Mouse (Mus musculus) c-Kit-positive CD71-positive TER-119-positive erythroid progenitor cells, embryonic 14.5 days (primary cell): ENCODE measurements around the gene Nfib.

Experiments
- DNase-seq: peaks from one replicate; pipeline ENCODE4 v3.0.0-alpha.2; 2013; ENCODE audit warnings: low spot score

Nfib gene

DNA sequence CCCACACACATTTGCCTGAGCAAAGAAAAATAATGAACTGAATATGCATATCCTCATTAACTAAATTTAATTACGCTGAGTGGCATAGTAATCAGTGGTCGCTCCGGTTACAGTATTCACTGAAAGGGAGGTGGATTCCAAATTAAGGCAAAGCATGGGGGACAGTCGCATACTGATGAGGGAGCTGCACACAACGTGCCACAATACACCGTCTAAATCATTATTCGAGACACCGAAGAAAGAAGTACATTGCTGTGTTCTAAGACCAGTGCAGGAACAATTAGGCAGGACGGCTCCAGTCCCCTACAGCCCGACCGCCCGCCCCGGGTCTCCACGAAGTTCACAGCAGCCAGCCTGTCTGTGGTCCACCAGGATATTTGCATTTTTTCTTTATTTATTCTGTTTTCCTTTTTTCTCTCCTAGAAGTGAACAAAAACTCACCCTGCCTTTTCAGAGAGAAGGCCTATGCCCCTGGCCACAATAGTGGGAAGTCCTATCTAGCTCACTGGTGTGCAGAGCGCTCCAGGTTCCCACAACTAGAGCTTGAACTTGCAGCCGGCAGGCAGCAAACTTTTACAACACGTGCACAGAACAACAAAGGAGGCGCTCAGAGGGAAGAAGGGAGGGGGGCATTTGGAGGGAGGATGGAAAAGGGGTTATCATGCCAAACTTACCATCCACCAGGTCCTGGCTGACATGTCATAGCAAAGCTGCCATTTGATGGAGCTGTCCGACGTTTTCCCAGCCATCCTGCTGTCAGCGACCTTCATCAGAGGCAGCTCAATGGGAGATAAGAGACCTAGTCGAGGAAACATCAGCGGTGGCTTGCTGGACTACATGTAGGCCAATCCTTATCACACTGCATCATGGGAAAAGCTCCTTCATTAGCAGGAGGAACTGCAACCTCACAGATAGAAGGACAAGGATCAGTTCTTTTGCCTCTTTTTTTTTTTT is at the start of gene Nfib:
TSS of gene Nfib (minus strand) at position 910 of the 954 bp plus-strand sequence.
- DNase-seq: no peak

DNA sequence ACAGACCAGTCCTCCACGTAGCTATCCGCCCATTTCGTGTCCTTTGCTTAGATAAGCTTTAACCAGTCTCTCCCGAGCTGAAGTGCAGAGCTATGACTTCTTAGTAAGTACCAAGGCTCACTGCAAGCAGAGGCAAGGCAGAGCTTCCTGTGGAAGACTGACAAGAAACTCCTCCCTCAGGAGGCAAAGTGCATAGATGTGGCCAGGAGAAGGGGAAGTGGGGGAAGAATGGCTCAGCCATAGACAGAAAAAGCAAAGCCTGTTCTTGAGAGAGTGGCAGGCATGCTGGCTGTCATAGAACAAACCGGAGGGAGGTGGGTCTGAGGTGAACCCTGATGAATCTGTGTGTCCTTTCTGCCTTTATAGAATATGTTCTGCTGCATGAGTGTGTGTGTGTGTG is 30.2 kb upstream of the Nfib start:
- DNase-seq: no peak

DNA sequence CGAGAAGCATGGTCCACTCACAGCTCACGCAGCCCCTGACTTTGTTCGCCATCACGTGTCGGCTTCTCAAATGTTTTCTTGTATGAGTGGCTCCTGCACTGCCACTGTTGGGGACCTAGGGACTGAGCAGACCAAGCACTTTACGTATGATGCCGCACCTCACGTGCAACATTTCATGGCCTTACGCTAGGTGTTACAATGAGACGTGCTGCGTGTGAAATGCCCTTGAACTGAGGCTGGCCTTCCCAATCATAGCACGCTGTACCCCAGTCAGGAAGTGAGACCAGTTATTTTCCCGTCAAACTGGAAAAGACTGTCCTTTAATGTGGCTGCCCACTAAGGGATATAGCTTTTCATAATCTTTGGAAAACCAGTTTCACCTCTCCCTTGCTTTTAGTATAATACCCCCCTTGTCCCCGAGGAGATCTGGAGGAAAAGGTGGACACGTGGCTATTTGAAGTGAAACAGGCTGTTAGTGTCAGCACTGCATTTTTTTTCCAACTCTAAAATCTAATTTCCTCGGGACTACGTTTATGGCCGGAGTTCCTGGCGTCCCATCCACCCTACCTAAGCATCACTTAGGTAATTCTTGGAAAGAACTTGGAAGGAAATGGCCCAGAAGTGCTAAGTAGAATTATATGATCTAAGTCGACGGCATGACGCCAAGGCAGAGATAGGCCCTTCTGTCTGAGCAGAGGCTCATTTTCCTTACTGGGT is 29.4 kb upstream of the Nfib start:
- no peak for DNase-seq

DNA sequence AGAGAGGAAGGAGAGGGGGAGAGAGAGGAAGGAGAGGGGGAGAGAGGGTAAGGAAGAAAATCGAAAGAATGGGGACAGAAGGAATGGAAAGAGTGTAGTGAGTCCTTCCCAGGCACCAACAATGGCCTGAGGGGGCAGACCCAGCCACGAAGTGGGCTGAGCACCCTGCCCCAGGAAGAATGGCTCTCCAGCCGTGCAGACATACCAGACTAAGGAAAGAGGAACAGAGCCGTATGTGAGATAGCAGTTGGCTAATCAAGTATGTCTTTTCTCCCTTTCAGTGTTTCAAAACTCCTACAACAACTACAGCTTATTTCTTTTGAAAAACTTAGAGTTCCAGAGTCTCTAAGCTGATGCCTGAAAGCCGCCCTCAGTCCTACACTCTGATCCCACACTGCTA is 28.8 kb upstream of the Nfib start:
- no peak for DNase-seq

DNA sequence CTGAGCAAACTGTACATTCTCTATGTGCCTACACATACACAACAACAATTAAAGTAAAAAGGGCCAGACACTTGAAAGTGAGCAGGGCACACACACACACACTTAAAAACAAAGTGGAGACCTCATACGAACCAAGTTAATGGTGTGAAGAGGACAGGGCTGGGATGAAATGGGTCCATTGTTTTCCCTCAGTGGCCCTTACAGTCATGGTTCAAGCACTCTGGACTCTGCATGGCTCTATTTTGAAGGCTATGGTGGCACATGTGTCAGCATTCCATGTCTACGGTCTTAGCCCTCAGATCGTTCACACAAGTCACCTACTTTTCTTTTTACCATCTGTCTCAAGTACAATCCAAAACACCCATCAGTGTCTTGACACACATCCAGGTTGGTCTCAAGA is 28.1 kb upstream of the Nfib start:
- no peak for DNase-seq

DNA sequence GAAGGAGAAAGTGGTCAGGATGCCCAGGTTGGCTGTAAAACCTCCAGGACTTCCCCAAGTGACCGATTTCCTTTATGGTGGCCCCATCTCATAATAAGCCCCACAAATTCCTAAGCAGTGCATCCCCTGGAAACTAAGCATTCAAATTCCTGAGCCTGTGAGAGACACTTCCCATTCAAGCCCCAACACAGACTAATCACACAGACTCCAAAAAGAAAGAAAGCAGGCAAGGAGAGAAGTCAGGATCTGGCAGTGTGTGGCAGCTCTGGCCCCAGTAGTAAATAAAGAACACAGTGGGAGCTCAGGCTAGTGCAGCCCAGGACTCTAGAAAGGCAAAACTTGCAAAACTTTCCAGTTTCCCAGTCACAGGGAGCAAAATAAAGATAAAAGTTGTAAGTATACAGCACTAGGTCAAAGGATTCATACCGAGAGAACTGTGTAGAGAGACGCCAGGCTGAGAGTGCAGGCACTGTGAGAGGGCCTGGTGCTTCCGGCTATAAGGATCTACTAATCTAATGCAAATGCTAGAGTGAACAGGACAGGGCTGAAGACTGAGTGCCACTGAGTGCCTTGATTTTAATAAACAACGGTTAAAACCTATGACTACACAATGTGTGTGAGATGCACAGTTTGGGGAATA is 24.8 kb upstream of the Nfib start:
- no peak for DNase-seq

DNA sequence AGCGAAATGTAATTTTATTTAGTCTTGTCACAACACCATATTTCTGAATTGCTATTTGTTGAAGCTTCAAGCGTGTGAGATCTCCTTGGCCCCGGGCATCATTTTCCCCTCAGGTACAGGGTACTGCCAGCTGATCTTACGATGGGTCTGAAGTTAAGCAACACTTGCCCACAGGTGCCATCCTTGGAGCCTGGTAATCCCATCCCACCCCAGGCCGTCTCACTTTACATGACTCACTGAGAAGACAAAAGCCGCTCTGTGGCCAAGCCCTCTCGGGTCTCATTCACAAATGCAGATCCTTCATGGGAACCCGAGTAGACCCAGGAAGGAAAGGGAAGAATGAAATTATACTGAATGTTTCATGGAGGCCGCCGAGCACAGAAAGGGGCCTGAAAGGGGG is 18.5 kb upstream of the Nfib start:
- DNase-seq: no peak

DNA sequence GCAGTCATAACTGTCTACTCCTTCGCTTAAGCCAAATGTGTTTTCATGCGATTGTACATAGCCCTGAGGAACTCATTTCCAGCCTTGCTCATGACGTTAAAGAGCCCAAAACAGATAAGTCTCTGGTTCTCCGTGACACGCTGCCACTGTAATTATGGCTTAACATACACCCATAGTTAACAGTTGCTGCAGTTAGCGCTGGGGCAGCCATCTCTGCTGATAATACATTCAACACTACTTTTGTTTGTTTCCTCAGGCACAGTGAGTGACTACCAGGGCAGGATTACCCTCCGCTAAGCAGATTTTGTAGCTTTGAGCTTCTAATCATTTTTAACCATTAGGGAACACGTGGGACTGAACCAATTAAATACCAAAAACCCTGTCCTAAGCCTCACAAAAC is 17.5 kb upstream of the Nfib start:
- no peak for DNase-seq

DNA sequence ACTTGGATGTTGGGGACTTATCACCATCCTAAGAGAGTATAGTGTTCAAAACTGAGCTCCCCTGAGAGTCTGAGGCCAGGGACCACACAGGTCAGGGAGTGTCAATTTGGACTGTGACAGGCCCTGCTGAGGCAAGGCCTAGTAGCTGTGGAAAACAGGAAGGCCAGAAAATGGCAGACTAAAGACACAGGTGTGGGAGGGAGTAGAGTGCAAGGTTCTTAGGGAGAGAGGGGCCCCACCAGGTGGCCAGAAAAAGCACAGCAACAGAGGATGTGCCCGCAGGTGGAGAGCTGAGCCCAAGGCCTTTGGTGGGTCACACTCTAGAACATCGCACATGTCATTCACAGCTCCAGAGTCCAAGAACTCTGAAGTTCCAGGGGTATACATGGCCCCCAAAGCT is 10.3 kb upstream of the Nfib start:
- DNase-seq: no peak

DNA sequence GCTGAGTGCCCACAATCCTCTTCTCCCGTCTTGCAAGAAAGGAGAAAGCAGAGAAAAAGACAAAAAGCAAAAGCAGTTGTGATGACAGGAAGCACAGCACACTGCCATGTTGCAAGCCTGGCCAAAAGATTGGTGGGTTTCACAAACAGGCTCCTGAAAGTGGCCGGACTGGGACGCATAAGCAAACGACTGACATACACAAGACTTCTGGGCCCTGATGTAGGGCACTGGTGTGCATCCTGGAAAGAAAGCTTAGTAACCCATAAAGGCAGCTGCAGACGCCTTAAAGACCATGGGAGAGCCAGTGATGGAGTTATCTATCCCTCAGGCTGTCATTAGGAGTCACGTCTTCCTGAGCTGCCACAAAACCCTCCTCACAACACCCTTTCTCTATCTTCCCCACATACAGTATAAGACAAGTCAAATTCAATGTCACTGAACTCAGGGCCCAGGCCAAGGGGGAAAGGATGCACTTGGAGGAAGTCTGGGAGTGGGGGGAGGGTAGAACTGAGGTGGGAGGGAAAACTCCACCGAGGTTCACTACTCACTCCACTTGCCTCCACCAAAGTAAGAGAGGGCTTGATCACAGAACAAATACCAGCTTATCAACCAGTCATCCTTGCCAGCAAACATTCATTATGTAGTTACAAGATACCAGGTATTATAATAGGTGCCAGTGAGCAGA is 6.2 kb upstream of the Nfib start:
- no peak for DNase-seq

DNA sequence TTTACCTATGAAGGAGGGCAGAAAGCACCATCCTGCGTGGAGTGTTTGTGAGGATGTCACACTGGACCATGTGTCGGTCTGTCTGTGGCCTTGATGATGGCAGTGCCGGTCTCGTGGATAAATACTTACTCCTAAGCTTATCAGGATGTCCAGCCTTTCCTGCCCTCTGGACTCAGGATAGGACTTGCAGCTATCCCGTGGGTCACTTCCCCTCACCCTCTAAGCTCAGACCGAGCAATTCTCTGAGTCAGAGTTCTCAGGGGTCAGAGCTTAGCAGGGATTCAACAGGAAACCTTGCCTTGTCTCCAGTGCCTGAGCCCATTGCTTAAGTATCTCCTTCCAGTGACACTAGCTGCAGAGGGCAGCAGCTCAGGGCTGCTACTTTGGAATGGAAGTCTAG is 4.1 kb upstream of the Nfib start:
- no peak for DNase-seq

DNA sequence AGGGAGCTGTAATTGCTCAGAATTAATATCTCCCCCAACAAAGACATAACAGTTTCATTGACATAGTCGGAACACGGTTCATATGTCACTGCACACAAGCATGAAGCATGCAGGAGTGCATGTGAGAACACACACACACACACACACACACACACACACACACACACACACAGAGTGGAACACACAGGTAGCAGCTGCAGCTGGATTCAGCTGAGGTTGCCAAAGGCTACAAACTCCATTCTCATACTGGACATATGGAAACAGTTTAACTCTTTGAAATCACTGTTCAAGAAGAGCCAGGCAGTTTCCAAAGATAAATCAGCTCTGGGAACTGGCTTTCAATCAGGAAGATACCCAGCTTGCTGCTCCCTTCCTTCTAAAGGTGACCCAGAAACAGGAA is 462 bp upstream of the Nfib start:
- DNase-seq: no peak

DNA sequence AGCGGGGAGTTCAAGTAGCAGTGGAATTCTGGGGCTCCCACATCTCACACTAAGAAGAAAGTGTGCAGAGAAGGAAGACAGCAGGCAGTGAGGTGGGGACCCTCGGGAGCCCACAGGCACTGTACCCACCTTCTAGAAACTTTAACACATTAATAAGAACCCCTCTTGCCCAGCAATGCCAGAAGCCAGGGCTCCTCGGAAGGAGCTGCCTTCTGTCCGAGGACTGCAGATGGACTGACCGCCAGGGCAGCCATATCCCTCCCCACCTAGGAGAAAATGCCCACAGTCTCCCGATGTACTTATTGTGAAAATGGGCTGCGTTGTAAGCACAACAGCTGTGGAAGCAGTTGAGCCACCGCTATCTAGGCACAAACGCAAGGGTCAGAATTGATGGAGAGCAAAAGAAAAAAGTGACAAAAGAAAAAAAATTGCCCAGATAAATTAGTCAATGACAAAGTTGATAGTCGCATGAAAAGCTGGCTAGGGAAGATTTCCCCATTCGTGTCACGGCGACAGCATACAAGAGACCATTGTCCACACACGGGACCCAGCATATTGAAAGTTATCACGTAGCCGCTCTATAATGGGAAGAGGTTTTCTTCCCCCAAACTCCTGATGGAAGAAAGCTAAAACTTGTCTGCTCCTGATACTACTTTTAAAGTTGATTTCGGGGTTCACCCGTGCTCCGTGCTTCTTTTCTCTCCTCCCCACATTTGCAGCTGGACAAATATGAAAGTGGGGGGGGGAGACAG is 1.3 kb downstream of the Nfib start:
- no peak for DNase-seq

DNA sequence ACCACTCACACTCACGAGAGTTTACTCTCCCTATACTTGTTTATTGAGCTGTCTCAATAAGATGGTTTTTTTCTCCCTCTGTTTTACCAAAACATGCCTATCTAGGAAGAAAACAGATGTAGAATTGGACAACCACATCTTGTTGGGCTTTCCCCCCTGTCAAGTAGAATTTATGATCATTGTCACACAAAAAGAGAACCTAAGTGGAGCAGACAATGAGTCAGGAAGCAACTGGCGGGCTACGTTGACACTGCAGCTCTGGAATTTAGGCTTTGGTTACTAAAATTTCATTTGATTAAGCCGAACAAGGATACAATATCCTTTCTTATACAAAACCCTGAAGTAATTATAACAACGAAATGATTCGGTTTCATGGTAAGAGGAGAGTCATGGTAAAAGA is 2.7 kb downstream of the Nfib start:
- DNase-seq: no peak

DNA sequence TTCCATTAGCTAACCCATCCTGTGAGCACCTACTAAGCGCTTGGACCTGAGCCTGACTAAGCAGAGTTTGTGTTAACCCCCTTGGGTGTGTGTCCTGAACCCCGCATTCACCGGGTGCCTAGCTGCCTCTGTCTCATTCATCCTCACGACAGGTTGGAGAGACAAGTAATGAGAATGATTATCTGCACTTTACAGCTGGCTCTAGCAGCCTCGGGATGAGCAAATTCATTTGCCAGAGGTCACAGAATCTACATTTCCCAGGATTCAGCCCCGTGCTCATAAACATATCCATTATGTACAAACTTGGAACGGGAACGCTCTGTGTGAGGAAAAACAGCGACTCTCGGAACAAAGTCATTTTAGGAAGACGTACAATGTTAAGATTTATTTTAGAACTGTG is 6.0 kb downstream of the Nfib start:
- DNase-seq: no peak

DNA sequence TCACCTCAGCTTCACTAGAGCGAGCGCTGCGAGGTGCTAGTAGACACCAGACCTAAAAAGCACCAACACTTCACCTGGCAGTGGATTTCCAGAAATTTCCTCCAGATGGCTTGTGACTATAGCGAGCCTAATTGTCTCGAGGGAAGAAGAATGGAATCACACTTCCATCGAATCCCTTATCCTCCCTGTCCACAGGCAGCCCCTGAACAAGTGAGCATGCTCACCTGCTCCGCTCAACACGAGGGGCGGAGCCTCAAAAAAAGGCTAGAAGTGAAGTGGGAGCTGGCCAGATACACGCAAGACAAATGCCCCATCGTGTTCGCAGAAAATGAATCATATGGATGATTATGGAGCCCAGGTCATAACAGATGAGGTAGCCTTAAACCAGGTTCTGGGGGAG is 6.9 kb downstream of the Nfib start:
- no peak for DNase-seq

DNA sequence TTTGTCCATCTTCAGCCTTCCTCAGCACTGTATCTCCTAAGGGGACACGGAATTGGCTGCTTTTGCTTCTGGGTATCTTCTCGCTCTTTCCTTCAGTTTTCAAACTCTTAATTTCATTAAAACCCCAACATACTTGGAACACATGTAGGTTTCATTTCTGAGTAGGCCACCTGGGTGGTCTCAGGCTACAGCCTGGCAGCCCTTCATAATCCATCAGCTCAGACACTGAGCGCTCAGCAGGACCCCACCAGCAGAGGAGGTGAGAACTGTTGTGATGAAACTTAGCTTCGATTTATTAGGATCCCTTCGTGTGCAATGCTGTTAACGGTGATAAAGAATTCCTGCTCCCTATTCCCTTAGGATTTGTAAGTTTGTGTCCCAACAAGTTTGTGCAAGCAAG is 8.4 kb downstream of the Nfib start:
- no peak for DNase-seq

DNA sequence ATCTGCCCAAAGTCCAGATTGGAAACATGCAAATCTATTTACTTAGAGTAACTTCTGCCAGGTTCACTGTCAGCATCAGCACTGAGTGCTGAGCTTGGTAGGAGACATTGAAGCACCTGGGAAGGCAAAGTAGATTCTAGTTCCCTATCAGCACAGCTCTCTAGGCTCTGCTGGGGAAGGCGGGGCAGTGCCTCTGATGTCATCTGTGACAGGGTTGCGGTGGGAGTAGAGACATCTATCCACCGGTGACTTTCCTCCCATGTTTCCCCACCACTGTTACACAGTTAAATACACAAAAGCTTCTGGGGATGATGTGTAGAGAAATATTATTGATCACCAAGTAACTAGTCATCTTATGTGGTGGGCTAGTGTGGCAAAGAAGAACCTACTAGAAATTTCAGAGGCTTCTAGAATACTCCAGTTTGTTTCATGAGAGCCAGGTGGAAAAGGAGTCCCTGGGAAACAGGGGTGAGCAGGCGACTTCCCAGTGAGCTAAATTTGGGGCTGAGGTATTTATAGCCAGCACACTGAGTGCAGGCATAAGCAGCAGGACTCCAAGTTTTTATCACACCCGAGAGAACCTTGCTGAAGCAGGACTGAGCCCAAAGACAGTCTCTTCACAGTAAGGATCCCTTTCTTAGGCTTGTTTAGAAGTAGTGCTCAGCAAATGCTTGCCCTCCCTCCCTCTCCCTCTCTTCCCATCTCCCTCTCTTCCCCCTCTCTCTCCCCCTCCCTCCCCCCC is 9.6 kb downstream of the Nfib start:
- no peak for DNase-seq

DNA sequence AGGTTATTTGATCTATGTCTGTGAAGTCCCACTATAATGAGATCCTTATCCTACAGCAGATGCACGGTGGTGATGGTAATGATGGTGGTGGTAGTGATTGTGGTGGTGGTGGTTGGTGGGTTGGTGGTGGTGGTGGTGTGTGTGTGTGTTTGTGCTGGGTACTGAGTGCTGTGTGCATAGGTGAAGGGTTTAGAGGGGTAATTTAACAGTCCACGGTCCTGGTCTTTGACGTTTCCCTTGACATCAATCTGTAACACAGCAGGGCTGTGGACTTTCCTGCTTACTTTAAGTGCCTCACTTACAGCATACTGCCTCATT is 13.6 kb downstream of the Nfib start:
- DNase-seq: no peak

DNA sequence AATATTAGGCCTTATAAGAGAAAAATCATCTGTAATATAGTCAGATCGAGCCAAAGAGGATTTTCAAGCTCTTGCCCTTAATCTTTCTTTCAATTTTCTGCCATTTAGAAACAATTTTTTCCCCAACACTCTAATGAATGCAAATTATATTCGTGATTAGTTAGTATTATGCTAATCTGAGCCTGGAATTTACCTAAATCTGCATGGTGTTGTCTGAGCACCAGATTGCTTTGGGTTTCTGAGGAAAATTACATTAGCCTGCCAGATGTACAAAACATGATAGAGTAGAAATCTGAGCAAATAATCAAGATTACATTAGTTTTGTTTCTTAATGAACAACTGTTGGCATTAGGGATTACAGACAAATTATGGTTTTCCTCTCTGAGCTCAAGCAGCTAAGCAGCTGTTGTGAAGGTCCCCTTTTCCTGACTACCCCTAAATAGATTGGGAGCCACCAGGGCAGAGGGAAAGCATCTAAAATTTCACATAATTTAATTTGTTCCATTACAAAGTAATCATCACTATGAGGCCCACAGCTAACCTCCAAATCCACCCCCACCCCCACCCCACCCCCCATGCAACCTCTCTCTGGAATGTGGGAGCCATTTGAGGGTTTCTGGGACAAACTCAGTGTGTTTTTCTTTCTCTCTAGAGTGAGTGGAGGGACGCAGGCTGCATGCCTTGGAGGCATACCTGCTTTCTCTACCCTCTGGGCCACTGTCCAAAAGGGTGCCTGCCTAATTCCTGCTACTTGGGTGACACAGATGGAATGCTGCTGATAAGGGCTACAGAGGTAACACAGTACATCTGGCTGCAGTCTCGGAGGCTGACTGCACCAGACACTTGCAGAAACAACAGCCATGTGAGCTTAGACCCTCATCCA is 14.2 kb downstream of the Nfib start:
- DNase-seq: no peak
